Mouse (Mus musculus) lung, postnatal 4 days (tissue): Measurements from ENCODE around the gene Gm45713.

Experiments
- DNase-seq, 2 experiments: peaks; one replicate each; pipeline ENCODE4 v3.0.0; 2021

The Gm45713 gene

GRCm38 (mm10) chr7:45092828-45093515 is 43.1 kb downstream of the Gm45713 start:
- DNase-seq: no peak

- peak; percentile 92 to 96 for DNase-seq
These were observed 44.0 kb downstream of the Gm45713 start, which contains the start of gene Rcn3 for GRCm38 (mm10) chr7:45092048-45092447. Rcn3 (minus strand) TSS chr7:45092221.

GRCm38 (mm10) chr7:45091001-45091990 is 44.7 kb downstream of the Gm45713 start:
- peak; percentile 62 to 70 for DNase-seq

- no peak for DNase-seq
These were observed 45.6 kb downstream of the Gm45713 start for GRCm38 (mm10) chr7:45090251-45090977.

- DNase-seq: no peak
These were observed 47.4 kb downstream of the Gm45713 start for GRCm38 (mm10) chr7:45088597-45088996.

GRCm38 (mm10) chr7:45086084-45086483 is 49.9 kb downstream of the Gm45713 start:
- DNase-seq: no peak

- DNase-seq: no peak
These were observed 52.6 kb downstream of the Gm45713 start for GRCm38 (mm10) chr7:45083300-45083890.

- DNase-seq: peak; percentile 82 to 85
These were observed 53.4 kb downstream of the Gm45713 start for GRCm38 (mm10) chr7:45082401-45083299.

GRCm38 (mm10) chr7:45081016-45081415 is 55.0 kb downstream of the Gm45713 start:
- no peak for DNase-seq

- peak; percentile 89 to 94 for DNase-seq
These were observed 56.2 kb downstream of the Gm45713 start for GRCm38 (mm10) chr7:45079856-45080255.

GRCm38 (mm10) chr7:45078513-45078912 is 57.5 kb downstream of the Gm45713 start:
- peak; percentile 73 to 83 for DNase-seq

- DNase-seq: no peak
These were observed 58.2 kb downstream of the Gm45713 start for GRCm38 (mm10) chr7:45077829-45078228.

GRCm38 (mm10) chr7:45077322-45077721 is 58.7 kb downstream of the Gm45713 start:
- no peak for DNase-seq

GRCm38 (mm10) chr7:45076501-45076900 is 59.5 kb downstream of the Gm45713 start:
- no peak for DNase-seq
